Mouse (Mus musculus) forebrain, postnatal 0 days (tissue): ENCODE measurements around the gene Efna2. TPM values are rescaled to one million over a fixed set of nuclear protein-coding genes. Genes with fewer than 3 reads are reported as not detected.
"Not testable (repeated sequence)": the region's sequence is repeated elsewhere in the genome, so short reads cannot be mapped to it uniquely, and the experiment has no call there.

Experiments used
- ATAC-seq: fragments of 200-750 bp; cut with Nextera tagmentation; 2 replicates; pipeline ENCODE4 v1.8.0; 2017; ENCODE audit warnings: mild to moderate bottlenecking, moderate library complexity
- DNase-seq: peaks from one replicate; pipeline ENCODE4 v3.0.0-alpha.2; 2015
- H3K27ac ChIP-seq: fragments of 300-500 bp; sonication (generic); 2 replicates; pipeline ENCODE4 v1.5.1; 2014; ENCODE audit warnings: low read depth, mild to moderate bottlenecking, antibody characterized with exemption, low read length, moderate library complexity, mixed read lengths
- H3K27me3 ChIP-seq: fragments of 300-500 bp; sonication (generic); 2 replicates; pipeline ENCODE4 v1.6.1; 2014; ENCODE audit warnings: mild to moderate bottlenecking, low read length, mixed read lengths; ENCODE audit not compliant: insufficient read depth
- H3K36me3 ChIP-seq: fragments of 300-500 bp; sonication (generic); 2 replicates; pipeline ENCODE4 v1.6.1; 2014; ENCODE audit warnings: mild to moderate bottlenecking, moderate library complexity; ENCODE audit not compliant: insufficient read depth
- H3K4me1 ChIP-seq: fragments of 300-500 bp; sonication (generic); 2 replicates; pipeline ENCODE4 v1.6.1; 2014; ENCODE audit warnings: antibody characterized with exemption; ENCODE audit not compliant: insufficient read depth
- H3K4me2 ChIP-seq: fragments of 300-500 bp; sonication (generic); 2 replicates; pipeline ENCODE4 v1.6.1; 2014; ENCODE audit warnings: low read depth, mild to moderate bottlenecking, moderate library complexity
- H3K4me3 ChIP-seq: fragments of 300-500 bp; sonication (generic); 2 replicates; pipeline ENCODE4 v1.5.1; 2014; ENCODE audit warnings: low read depth, low read length, mixed read lengths
- H3K9ac ChIP-seq: fragments of 300-500 bp; sonication (generic); 2 replicates; pipeline ENCODE4 v1.6.1; 2014; ENCODE audit warnings: mild to moderate bottlenecking
- H3K9me3 ChIP-seq: fragments of 300-500 bp; sonication (generic); 2 replicates; pipeline ENCODE4 v1.6.1; 2016; ENCODE audit warnings: low read length
- CTCF ChIP-seq: sonication (generic); IDR thresholded peaks from 2 replicates; pipeline ENCODE4 v1.5.1; 2016; ENCODE audit warnings: antibody characterized with exemption, control low read depth, low read depth
- WGBS: fragments of 180-500 bp; shearing (Covaris S2); extraction: QIAGEN DNeasy Blood & Tissue Kit; methylation state at CpG from one replicate; pipeline ENCODE4 v1.1.7; 2014; 5-methylcytosine and 5-hydroxymethylcytosine counted together
- polyA plus RNA-seq: library from polyadenylated mRNA; unstranded; fragments of >200 nt; fragmentation: Nextera tagmentation; extraction: Ambion mirVana; gene quantifications from 2 replicates; pipeline ENCODE4 v1.2.1, GENCODE M21; 2015
- total RNA-seq: library from RNA; depleted of rRNA; stranded (reverse); fragments of >200 nt; gene quantifications from 2 replicates; pipeline ENCODE4 v1.2.3, GENCODE M21; 2014

Efna2 gene
- total and polyA plus RNA-seq, 2 experiments from 2014 or later: 29.0 to 31.3 TPM

DNA sequence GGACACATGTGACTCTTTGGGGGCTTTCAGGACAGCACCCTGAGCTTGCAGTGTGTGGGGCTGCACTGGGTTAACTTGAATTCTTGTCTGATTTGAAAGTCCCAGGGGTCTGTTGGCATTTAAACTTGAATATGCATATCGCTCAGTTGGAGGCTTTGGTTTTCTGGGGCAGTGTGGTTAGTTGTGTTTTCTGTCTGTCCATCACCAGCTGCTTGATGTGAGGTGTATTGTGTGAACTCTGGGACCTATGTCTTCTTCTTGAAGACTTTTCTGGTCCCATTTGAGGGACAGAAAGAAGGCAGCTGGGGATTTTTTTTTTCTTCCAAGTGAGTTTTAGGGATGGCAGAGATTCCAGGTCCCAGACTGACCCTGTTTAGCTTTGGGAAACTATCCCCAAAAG is 27.9 kb downstream of the Efna2 start:
- DNase-seq (no peak), ATAC-seq (no peak)
- Histone ChIP-seq H3K9ac (no peak overlapping the region), H3K27ac (no peak overlapping the region), H3K4me1 (peaks cover 7% of the 10 kb centered on the region; the same call in 1 of the 2 replicates), H3K4me2 (no peak overlapping the region), H3K27me3 (no peaks in the 10 kb centered on the region), H3K4me3 (no peak overlapping the region), H3K9me3 (no peaks in the 10 kb centered on the region), H3K36me3 (no peaks in the 10 kb centered on the region)
- WGBS: 57% methylated on average over 1 of the region's 1 CpGs
- TF ChIP-seq CTCF: no peak

- Histone ChIP-seq H3K36me3 (no peaks in the 10 kb centered on the region), H3K4me1 (peaks cover 7% of the 10 kb centered on the region; the same call in 1 of the 2 replicates), H3K27ac (no peak overlapping the region), H3K9me3 (no peaks in the 10 kb centered on the region), H3K4me3 (no peak overlapping the region), H3K27me3 (no peaks in the 10 kb centered on the region), H3K4me2 (no peak overlapping the region), H3K9ac (no peak overlapping the region)
- no peak for DNase-seq
- no peak for ATAC-seq
- WGBS: 50% methylated on average over 10 of the region's 10 CpGs
- TF ChIP-seq CTCF: no peak
These were observed 28.4 kb downstream of the Efna2 start for GRCm38 (mm10) chr10:80207676-80208075.

DNA sequence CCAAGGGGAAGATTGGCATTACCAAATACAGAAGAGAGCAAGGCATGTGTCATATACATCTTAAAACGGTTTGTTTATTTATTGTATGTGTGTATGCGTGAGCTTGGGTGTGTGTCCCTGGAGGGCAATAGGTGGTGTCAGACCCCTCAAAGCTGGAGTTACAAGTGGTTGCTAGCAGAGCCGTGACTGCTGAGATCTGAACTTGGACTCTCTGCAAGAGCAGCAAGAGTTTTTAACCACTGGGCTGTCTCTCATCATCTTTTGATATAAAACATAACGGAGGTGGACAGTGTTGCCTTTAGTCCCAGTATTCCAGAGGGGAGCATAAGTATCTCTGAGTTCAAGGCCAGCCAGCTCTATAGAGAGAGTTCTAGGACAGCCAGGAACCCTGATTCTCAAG is 29.0 kb downstream of the Efna2 start:
- Histone ChIP-seq H3K4me2 (no peak overlapping the region), H3K27ac (no peak overlapping the region), H3K36me3 (no peaks in the 10 kb centered on the region), H3K4me1 (peaks cover 7% of the 10 kb centered on the region; the same call in 1 of the 2 replicates), H3K27me3 (no peaks in the 10 kb centered on the region), H3K9me3 (no peaks in the 10 kb centered on the region), H3K4me3 (no peak overlapping the region), H3K9ac (no peak overlapping the region)
- DNase-seq: no peak
- 83% methylated on average over 4 of the region's 4 CpGs for WGBS
- no peak for ATAC-seq
- TF ChIP-seq CTCF: no peak

GRCm38 (mm10) chr10:80208841-80209371 is 29.6 kb downstream of the Efna2 start:
- DNase-seq (peak; percentile 73), ATAC-seq (peak; percentile 64)
- no peak for TF ChIP-seq CTCF
- Histone ChIP-seq H3K4me2 (peak overlapping the region; percentile 34), H3K9ac (peak overlapping the region; percentile 29), H3K9me3 (no peaks in the 10 kb centered on the region), H3K27me3 (no peaks in the 10 kb centered on the region), H3K27ac (peak overlapping the region; percentile 69), H3K36me3 (no peaks in the 10 kb centered on the region), H3K4me1 (peaks cover 7% of the 10 kb centered on the region; the same call in 1 of the 2 replicates), H3K4me3 (no peak overlapping the region)
- WGBS: 4% methylated on average over 24 of the region's 24 CpGs

- DNase-seq, H3K4me1 ChIP-seq, H3K4me3 ChIP-seq, ATAC-seq, H3K36me3 ChIP-seq, H3K9me3 ChIP-seq, H3K27ac ChIP-seq, H3K4me2 ChIP-seq, H3K27me3 ChIP-seq, H3K9ac ChIP-seq: not testable (repeated sequence)
- WGBS: 70% methylated on average over 7 of the region's 7 CpGs
These were observed 32.3 kb downstream of the Efna2 start for GRCm38 (mm10) chr10:80211547-80212103.

GRCm38 (mm10) chr10:80215048-80215772 is 35.9 kb downstream of the Efna2 start:
- WGBS: 19% methylated on average over 16 of the region's 16 CpGs
- no peaks in the 10 kb centered on the region for H3K9me3 ChIP-seq
- no peaks in the 10 kb centered on the region for H3K36me3 ChIP-seq
- DNase-seq: no peak
- H3K27me3 ChIP-seq: no peaks in the 10 kb centered on the region
- H3K4me2 ChIP-seq: no peak overlapping the region
- peak overlapping the region; percentile 28; the same call in 1 of the 2 replicates for H3K9ac ChIP-seq
- no peaks in the 10 kb centered on the region for H3K4me1 ChIP-seq
- TF ChIP-seq CTCF: no peak
- H3K4me3 ChIP-seq: no peak overlapping the region
- H3K27ac ChIP-seq: 0 out of 2 replicates have a peak overlapping the region, but pooled peaks have one; percentile 21
- no peak for ATAC-seq

GRCm38 (mm10) chr10:80220676-80221075 is 41.4 kb downstream of the Efna2 start:
- no peak overlapping the region for H3K27ac ChIP-seq
- H3K4me2 ChIP-seq: no peak overlapping the region
- ATAC-seq (no peak), DNase-seq (no peak)
- H3K9ac ChIP-seq: no peak overlapping the region
- no peaks in the 10 kb centered on the region for H3K9me3 ChIP-seq
- no peak overlapping the region for H3K4me3 ChIP-seq
- no peak for TF ChIP-seq CTCF
- H3K36me3 ChIP-seq: no peaks in the 10 kb centered on the region
- no peaks in the 10 kb centered on the region for H3K27me3 ChIP-seq
- WGBS: 44% methylated on average over 6 of the region's 9 CpGs
- no peaks in the 10 kb centered on the region for H3K4me1 ChIP-seq

GRCm38 (mm10) chr10:80223137-80223536 is 43.9 kb downstream of the Efna2 start:
- not testable (repeated sequence) for ATAC-seq, H3K4me2 ChIP-seq, H3K27ac ChIP-seq, H3K4me3 ChIP-seq, DNase-seq, H3K9ac ChIP-seq, H3K27me3 ChIP-seq, H3K36me3 ChIP-seq, H3K9me3 ChIP-seq
- 93% methylated on average over 2 of the region's 2 CpGs for WGBS
- H3K4me1 ChIP-seq: peaks cover 13% of the 10 kb centered on the region
